Mouse (Mus musculus) heart, embryonic 14.5 days (tissue): ENCODE data around the gene Zfp941. TPM values are rescaled to one million over a fixed set of nuclear protein-coding genes. Genes with fewer than 3 reads are reported as not detected.

Experiments
- ATAC-seq: fragments of 200-750 bp; cut with Nextera tagmentation; 2 replicates; pipeline ENCODE4 v1.8.0; 2017; ENCODE audit warnings: low read depth, moderate TSS enrichment; ENCODE audit not compliant: insufficient number of reproducible peaks, insufficient read depth, low FRiP score
- H3K27ac ChIP-seq, 2 experiments: fragments of 200-500 bp in 1 of 2; fragments of 300-500 bp in 1 of 2; sonication (generic) in 1 of 2; replicated peaks in 1 of 2; 2 replicates each; pipeline ENCODE4 v1.5.1; 2012 to 2014; ENCODE audit warnings: low read depth in 2 of 2, low read length in 2 of 2, control low read depth in 1 of 2, mild to moderate bottlenecking in 1 of 2, mixed read lengths in 1 of 2; ENCODE audit not compliant: control insufficient read depth in 1 of 2, insufficient read depth in 1 of 2
- H3K27me3 ChIP-seq: fragments of 300-500 bp; sonication (generic); 2 replicates; pipeline ENCODE4 v1.6.1; 2014; ENCODE audit warnings: mild to moderate bottlenecking, low read length, control low read depth; ENCODE audit not compliant: control insufficient read depth, insufficient read depth
- H3K36me3 ChIP-seq: fragments of 300-500 bp; sonication (generic); 2 replicates; pipeline ENCODE4 v1.6.1; 2014; ENCODE audit warnings: mild to moderate bottlenecking, control low read depth, low read length, mixed read lengths; ENCODE audit not compliant: control insufficient read depth, insufficient read depth
- H3K4me1 ChIP-seq, 2 experiments: fragments of 200-500 bp in 1 of 2; fragments of 300-500 bp in 1 of 2; sonication (generic) in 1 of 2; 2 replicates each; pipeline ENCODE4 v1.6.1; 2012 to 2014; ENCODE audit warnings: low read length in 2 of 2, control low read depth in 1 of 2, mixed read lengths in 1 of 2; ENCODE audit not compliant: control insufficient read depth in 2 of 2, insufficient read depth in 2 of 2
- H3K4me2 ChIP-seq: fragments of 300-500 bp; sonication (generic); 2 replicates; pipeline ENCODE4 v1.6.1; 2014; ENCODE audit warnings: mild to moderate bottlenecking, low read length
- H3K4me3 ChIP-seq, 2 experiments: fragments of 200-500 bp in 1 of 2; fragments of 300-500 bp in 1 of 2; sonication (generic) in 1 of 2; 2 replicates each; pipeline ENCODE4 v1.5.1; 2012 to 2014; ENCODE audit warnings: low read length in 2 of 2, mild to moderate bottlenecking in 2 of 2, control low read depth in 1 of 2, low read depth in 1 of 2, moderate library complexity in 1 of 2; ENCODE audit not compliant: control insufficient read depth in 1 of 2, insufficient read depth in 1 of 2
- H3K9ac ChIP-seq: fragments of 300-500 bp; sonication (generic); 2 replicates; pipeline ENCODE4 v1.6.1; 2014; ENCODE audit warnings: mild to moderate bottlenecking, low read length
- H3K9me3 ChIP-seq: fragments of 300-500 bp; sonication (generic); 2 replicates; pipeline ENCODE4 v1.6.1; 2016; ENCODE audit warnings: low read length, control low read depth; ENCODE audit not compliant: control insufficient read depth
- WGBS: fragments of 180-500 bp; shearing (Covaris S2); extraction: QIAGEN DNeasy Blood & Tissue Kit; methylation state at CpG from one replicate; pipeline ENCODE4 v1.1.7; 2014; 5-methylcytosine and 5-hydroxymethylcytosine counted together
- polyA plus RNA-seq: library from polyadenylated mRNA; unstranded; fragments of >200 nt; fragmentation: Nextera tagmentation; extraction: Ambion mirVana; gene quantifications from 2 replicates; pipeline ENCODE4 v1.2.1, GENCODE M21; 2014

The Zfp941 gene
- 0.75 and 0.86 TPM in 2 replicates for polyA plus RNA-seq

- Histone ChIP-seq H3K27ac (no peak within 1 kb of the TSS), H3K36me3 (no peaks in the 10 kb centered on the region), H3K9ac (peak within 1 kb of the TSS; percentile 64), H3K4me2 (peak within 1 kb of the TSS; percentile 77), H3K4me1 (peaks cover 0 to 6% of the 10 kb centered on the region in 2 experiments; a peak in 1 of 4 replicates), H3K4me3 (peak within 1 kb of the TSS; percentile 48 to 53), H3K27me3 (no peaks in the 10 kb centered on the region), H3K9me3 (no peaks in the 10 kb centered on the region)
- 2% methylated on average over 21 of the region's 21 CpGs for whole genome bisulfite sequencing
- ATAC-seq, result 0 out of 2 replicates have a peak, but pooled peaks have one; percentile 26
These were observed at the start of gene Zfp941 for GRCm38 (mm10) chr7:140821653-140822329. Gene Zfp941 (minus strand): TSS chr7:140822178.

- H3K4me2 ChIP-seq, result no peak overlapping the region
- H3K4me3 ChIP-seq, result no peak overlapping the region
- no peak overlapping the region for H3K27ac ChIP-seq
- H3K9me3 ChIP-seq, result no peaks in the 10 kb centered on the region
- 86% methylated on average over 12 of the region's 12 CpGs for WGBS
- H3K9ac ChIP-seq, result no peak overlapping the region
- no peak for ATAC-seq
- H3K36me3 ChIP-seq, result peaks cover 91% of the 10 kb centered on the region
- no peaks in the 10 kb centered on the region for H3K27me3 ChIP-seq
- H3K4me1 ChIP-seq, result no peaks in the 10 kb centered on the region
These were observed 42.8 kb upstream of the Zfp941 start for GRCm38 (mm10) chr7:140864761-140865160.

GRCm38 (mm10) chr7:140860728-140861127 is 38.8 kb upstream of the Zfp941 start:
- 80% methylated on average over 5 of the region's 5 CpGs for whole genome bisulfite sequencing
- Histone ChIP-seq H3K36me3 (peaks cover 72% of the 10 kb centered on the region), H3K27ac (no peak overlapping the region), H3K27me3 (no peaks in the 10 kb centered on the region), H3K9ac (no peak overlapping the region), H3K4me2 (no peak overlapping the region), H3K4me3 (no peak overlapping the region), H3K9me3 (no peaks in the 10 kb centered on the region), H3K4me1 (peaks cover 8 to 14% of the 10 kb centered on the region in 2 experiments)
- ATAC-seq, result no peak

GRCm38 (mm10) chr7:140859997-140860396 is 38.0 kb upstream of the Zfp941 start:
- no peak overlapping the region for H3K4me3 ChIP-seq
- H3K4me1 ChIP-seq, result peaks cover 11 to 19% of the 10 kb centered on the region in 2 experiments
- H3K27ac ChIP-seq, result no peak overlapping the region
- H3K9ac ChIP-seq, result no peak overlapping the region
- peaks cover 67% of the 10 kb centered on the region for H3K36me3 ChIP-seq
- H3K27me3 ChIP-seq, result no peaks in the 10 kb centered on the region
- H3K9me3 ChIP-seq, result no peaks in the 10 kb centered on the region
- 80% methylated on average over 6 of the region's 6 CpGs for WGBS
- no peak overlapping the region for H3K4me2 ChIP-seq
- ATAC-seq, result no peak

GRCm38 (mm10) chr7:140858746-140859145 is 36.8 kb upstream of the Zfp941 start:
- 91% methylated on average over 8 of the region's 8 CpGs for WGBS
- Histone ChIP-seq H3K9me3 (no peaks in the 10 kb centered on the region), H3K4me3 (no peak overlapping the region), H3K27me3 (no peaks in the 10 kb centered on the region), H3K36me3 (peaks cover 63% of the 10 kb centered on the region), H3K9ac (no peak overlapping the region), H3K4me2 (peak overlapping the region; percentile 83), H3K4me1 (peaks cover 11 to 21% of the 10 kb centered on the region in 2 experiments), H3K27ac (no peak overlapping the region)
- ATAC-seq, result no peak

- H3K4me3 ChIP-seq, result peak within 1 kb of the TSS; percentile 78 to 86
- peak within 1 kb of the TSS; percentile 93 for H3K9ac ChIP-seq
- peak within 1 kb of the TSS; percentile 83 for H3K4me2 ChIP-seq
- H3K9me3 ChIP-seq, result no peaks in the 10 kb centered on the region
- H3K36me3 ChIP-seq, result peaks cover 63% of the 10 kb centered on the region
- 33% methylated on average over 40 of the region's 40 CpGs for WGBS
- ATAC-seq, result peak; percentile 10; the same call in 1 of the 2 replicates
- peaks cover 11 to 21% of the 10 kb centered on the region in 2 experiments for H3K4me1 ChIP-seq
- H3K27me3 ChIP-seq, result no peaks in the 10 kb centered on the region
- H3K27ac ChIP-seq, result peak within 1 kb of the TSS; percentile 78 to 91
These were observed 35.9 kb upstream of the Zfp941 start, which contains the start of gene Bet1l for GRCm38 (mm10) chr7:140857550-140858505. Gene Bet1l (minus strand): TSS chr7:140857577.

GRCm38 (mm10) chr7:140856785-140857549 is 35.0 kb upstream of the Zfp941 start, which contains the start of gene Ric8a:
Gene Ric8a (plus strand): TSS chr7:140856957.
- Histone ChIP-seq H3K4me1 (peaks cover 11 to 21% of the 10 kb centered on the region in 2 experiments), H3K4me2 (peak within 1 kb of the TSS; percentile 83), H3K4me3 (peak within 1 kb of the TSS; percentile 78 to 86), H3K36me3 (peaks cover 63% of the 10 kb centered on the region), H3K27me3 (no peaks in the 10 kb centered on the region), H3K9me3 (no peaks in the 10 kb centered on the region), H3K27ac (peak within 1 kb of the TSS; percentile 84 to 91), H3K9ac (peak within 1 kb of the TSS; percentile 93)
- peak; percentile 85 for ATAC-seq
- WGBS, result under 1% methylated on average over 48 of the region's 50 CpGs
